Mouse (Mus musculus) lung, adult 18-20 months (tissue): Measurements from ENCODE around the gene Sv2a.
A peak's percentile ranks its signal among the peaks of the same experiment; 100 is the strongest.
"Not testable (repeated sequence)": the region's sequence is repeated elsewhere in the genome, so short reads cannot be mapped to it uniquely, and the experiment has no call there.

Experiments used
- DNase-seq, 2 experiments: peaks; one replicate each; pipeline ENCODE4 v3.0.0; 2022; ENCODE audit warnings: mixed read lengths in 2 of 2

Sv2a gene

GRCm38 (mm10) chr3:96174042-96174441 is 6.9 kb upstream of the Sv2a start:
- not testable (repeated sequence) for DNase-seq

- DNase-seq, result no peak
These were observed 5.7 kb upstream of the Sv2a start for GRCm38 (mm10) chr3:96175251-96175650.

GRCm38 (mm10) chr3:96178427-96178826 is 2.5 kb upstream of the Sv2a start:
- no peak for DNase-seq

GRCm38 (mm10) chr3:96178902-96179301 is 2.0 kb upstream of the Sv2a start:
- DNase-seq, result no peak

GRCm38 (mm10) chr3:96179531-96179930 is 1.4 kb upstream of the Sv2a start:
- peak; percentile 42 to 61 for DNase-seq

- DNase-seq, result no peak
These were observed 795 bp downstream of the Sv2a start for GRCm38 (mm10) chr3:96181510-96182381.

GRCm38 (mm10) chr3:96182382-96182776 is 1.4 kb downstream of the Sv2a start:
- DNase-seq, result no peak

- DNase-seq, result no peak
These were observed 12.0 kb downstream of the Sv2a start for GRCm38 (mm10) chr3:96192977-96193376.

- DNase-seq, result no peak
These were observed 14.0 kb downstream of the Sv2a start for GRCm38 (mm10) chr3:96194966-96195365.

GRCm38 (mm10) chr3:96195616-96196313 is 14.8 kb downstream of the Sv2a start:
- no peak for DNase-seq

- no peak for DNase-seq
These were observed 15.6 kb downstream of the Sv2a start for GRCm38 (mm10) chr3:96196437-96197128.

- DNase-seq, result peak; percentile 92 to 93
These were observed 16.3 kb downstream of the Sv2a start for GRCm38 (mm10) chr3:96197129-96197749.

- DNase-seq, result peak in 1 of 2 experiments; percentile 44
These were observed 17.2 kb downstream of the Sv2a start for GRCm38 (mm10) chr3:96198181-96198580.

- DNase-seq, result not testable (repeated sequence)
These were observed 17.8 kb downstream of the Sv2a start for GRCm38 (mm10) chr3:96198601-96199251.

- no peak for DNase-seq
These were observed 18.8 kb downstream of the Sv2a start for GRCm38 (mm10) chr3:96199731-96200130.

- no peak for DNase-seq
These were observed 26.9 kb downstream of the Sv2a start for GRCm38 (mm10) chr3:96207819-96208218.

GRCm38 (mm10) chr3:96209242-96209641 is 28.3 kb downstream of the Sv2a start:
- DNase-seq, result no peak

- peak; percentile 37 to 49 for DNase-seq
These were observed 38.3 kb downstream of the Sv2a start for GRCm38 (mm10) chr3:96219191-96219641.

GRCm38 (mm10) chr3:96219661-96220130 is 38.7 kb downstream of the Sv2a start, which contains the start of the genes Bola1 and Hist2h2ab:
Gene Bola1, minus strand, starts transcription at chr3:96219709.
Gene Hist2h2ab, plus strand, starts transcription at chr3:96219865.
- DNase-seq, result peak; percentile 73 to 76

GRCm38 (mm10) chr3:96220131-96220764 is 39.3 kb downstream of the Sv2a start:
- DNase-seq, result not testable (repeated sequence)
